In genomic region chr4:133347624-133348023, GRCm38 (mm10) we compare ENCODE assay signal across 16 mouse cellular contexts. TPM values are rescaled to one million over a fixed set of nuclear protein-coding genes. Genes with fewer than 3 reads are reported as not detected.
DNase-seq lines count a peak whose midpoint lies in the region; ATAC-seq and TF ChIP-seq lines count a peak whose summit lies in the region.
"Had no signal": no experiment of that assay in that cellular context is flagged by ENCODE, and none has a peak within 500 bp of the region (broad histone marks: within the 10 kb centered on the region; RNA-seq: fewer than 3 reads in every experiment).

No protein-coding gene starts in this region.

- WGBS in lung, postnatal 0 days = 66% methylated on average over 4 of the region's 4 CpGs

- ATAC-seq in lung, postnatal 0 days = no peak
- ATAC-seq: activated CD4-positive, CD25-positive, alpha-beta regulatory T cell, adult 4 months; CD4-positive, CD25-positive, alpha-beta regulatory T cell, adult 4 months; hindbrain, embryonic 16.5 days had no signal

- H3K27me3 ChIP-seq in lung, postnatal 0 days (replicated peaks; ENCODE audit: insufficient read depth, low read length) = no peaks in the 10 kb centered on the region
- H3K27me3 ChIP-seq: neural tube, embryonic 15.5 days had no signal

- peak; percentile 64 for DNase-seq in heart, adult 11 months
- no peak for DNase-seq in heart, adult 18-20 months
- no peak for DNase-seq in lung, postnatal 0 days (ENCODE audit: low spot score)
- no peak for DNase-seq in lung, postnatal 4 days
- DNase-seq in right cerebral cortex, postnatal 14 days = no peak
- DNase-seq in thymus, postnatal 4 days = no peak
- no peak for DNase-seq in kidney, postnatal 14 days
- DNase-seq: heart, postnatal 10 days; kidney, postnatal 10 days; lung, postnatal 36 days had no signal

- no peak overlapping the region for H3K4me3 ChIP-seq in lung, postnatal 0 days (ENCODE audit: low read depth, low read length)
- H3K4me3 ChIP-seq in bone marrow macrophage, adult 2 months (ENCODE audit: insufficient read depth, low read length) = no peak overlapping the region
- H3K4me3 ChIP-seq: erythroblast, embryonic 14.5 days; neural tube, embryonic 15.5 days had no signal

- H3K9ac ChIP-seq in lung, postnatal 0 days (replicated peaks; ENCODE audit: low read depth) = no peak overlapping the region
- H3K9ac ChIP-seq: neural tube, embryonic 15.5 days had no signal

- no peak overlapping the region for H3K4me2 ChIP-seq in lung, postnatal 0 days (replicated peaks; ENCODE audit: low read depth, low read length)
- H3K4me2 ChIP-seq: neural tube, embryonic 15.5 days had no signal

- no peaks in the 10 kb centered on the region for H3K36me3 ChIP-seq in lung, postnatal 0 days (ENCODE audit: insufficient read depth, low read length)
- H3K36me3 ChIP-seq: neural tube, embryonic 15.5 days had no signal

- no peak for TF ChIP-seq EP300 in lung, postnatal 0 days (IDR thresholded peaks at IDR 0.05)

- no peaks in the 10 kb centered on the region for H3K9me3 ChIP-seq in lung, postnatal 0 days (ENCODE audit: low read length)
- H3K9me3 ChIP-seq: neural tube, embryonic 15.5 days had no signal

- H3K4me1 ChIP-seq in lung, postnatal 0 days (ENCODE audit: insufficient read depth, low read depth, low read length) = no peaks in the 10 kb centered on the region
- H3K4me1 ChIP-seq in bone marrow macrophage, adult 2 months (ENCODE audit: control insufficient read depth, insufficient read depth, low read length) = peaks cover 3% of the 10 kb centered on the region; the same call in 1 of the 2 replicates
- H3K4me1 ChIP-seq: neural tube, embryonic 15.5 days had no signal

- TF ChIP-seq CTCF in lung, postnatal 0 days (IDR thresholded peaks at IDR 0.05) = peak; percentile 53
- 0 out of 2 replicates have a peak, but pooled peaks have one; percentile 10 for TF ChIP-seq CTCF in bone marrow macrophage, adult 2 months (IDR thresholded peaks at IDR 0.05; ENCODE audit: low read depth, low read length)

- TF ChIP-seq POLR2A in bone marrow macrophage, adult 2 months (IDR thresholded peaks at IDR 0.05; ENCODE audit: borderline replicate concordance, low read depth, low read length) = no peak

- no peak overlapping the region for H3K27ac ChIP-seq in lung, postnatal 0 days (ENCODE audit: low read length)
- no peak overlapping the region for H3K27ac ChIP-seq in bone marrow macrophage, adult 2 months (ENCODE audit: insufficient read depth, low read depth, low read length)
- H3K27ac ChIP-seq: neural tube, embryonic 15.5 days had no signal

RNA-seq across cellular contexts. Expression of gene Wdtc1, which starts 5.7 kb away (rescaled TPM):
- 10 to 100 TPM; 71.9 to 73.6 TPM for total RNA-seq in heart, adult 18-20 months (2021)
- 9.2 and 9.9 TPM in 2 replicates for polyA plus RNA-seq in lung, postnatal 0 days (2015; fragmentation: Nextera tagmentation; extraction: Ambion mirVana)
- polyA plus RNA-seq in bone marrow macrophage, adult 2 months (2012; ENCODE audit: insufficient read depth, insufficient read length, missing spikeins) = 30.5 TPM in 2 replicates

RNA-seq across cellular contexts. Expression of gene Slc9a1, which starts 21.9 kb away (rescaled TPM):
- total RNA-seq in heart, adult 18-20 months (2021) = 10 to 100 TPM; 17.6 to 19.6 TPM
- polyA plus RNA-seq in lung, postnatal 0 days (2015; fragmentation: Nextera tagmentation; extraction: Ambion mirVana) = 5.4 and 6.0 TPM in 2 replicates
- 27.7 and 31.6 TPM in 2 replicates for polyA plus RNA-seq in bone marrow macrophage, adult 2 months (2012; ENCODE audit: insufficient read depth, insufficient read length, missing spikeins)
